Mouse (Mus musculus): ENCODE results near the gene Eno4. TPM values are rescaled to one million over a fixed set of nuclear protein-coding genes. Genes with fewer than 3 reads are reported as not detected.

The Eno4 gene
- total RNA-seq, 4 experiments from 2014 or later: 0.28 TPM; not detected in 3

DNA sequence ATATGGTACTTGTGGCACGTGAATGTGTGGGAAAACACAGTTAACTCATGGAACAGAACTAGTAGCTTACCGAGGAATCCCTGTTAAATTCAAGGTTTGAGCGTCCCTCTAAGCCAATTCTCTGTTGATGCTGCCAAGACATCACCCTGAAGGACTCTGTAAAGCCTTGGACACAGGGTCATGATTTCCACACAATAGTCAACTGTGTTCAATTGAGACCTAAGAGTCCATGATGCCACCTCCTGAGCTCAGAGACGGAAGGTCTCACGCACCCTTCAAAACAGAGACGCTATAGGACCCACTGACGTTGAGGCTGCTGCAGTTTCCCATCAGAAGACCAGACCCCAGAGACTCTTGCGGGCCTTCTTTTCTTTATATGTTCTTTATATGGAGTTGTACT is 30.9 kb downstream of the Eno4 start:
- no peak for DNase-seq (ENCODE audit: low spot score)

DNA sequence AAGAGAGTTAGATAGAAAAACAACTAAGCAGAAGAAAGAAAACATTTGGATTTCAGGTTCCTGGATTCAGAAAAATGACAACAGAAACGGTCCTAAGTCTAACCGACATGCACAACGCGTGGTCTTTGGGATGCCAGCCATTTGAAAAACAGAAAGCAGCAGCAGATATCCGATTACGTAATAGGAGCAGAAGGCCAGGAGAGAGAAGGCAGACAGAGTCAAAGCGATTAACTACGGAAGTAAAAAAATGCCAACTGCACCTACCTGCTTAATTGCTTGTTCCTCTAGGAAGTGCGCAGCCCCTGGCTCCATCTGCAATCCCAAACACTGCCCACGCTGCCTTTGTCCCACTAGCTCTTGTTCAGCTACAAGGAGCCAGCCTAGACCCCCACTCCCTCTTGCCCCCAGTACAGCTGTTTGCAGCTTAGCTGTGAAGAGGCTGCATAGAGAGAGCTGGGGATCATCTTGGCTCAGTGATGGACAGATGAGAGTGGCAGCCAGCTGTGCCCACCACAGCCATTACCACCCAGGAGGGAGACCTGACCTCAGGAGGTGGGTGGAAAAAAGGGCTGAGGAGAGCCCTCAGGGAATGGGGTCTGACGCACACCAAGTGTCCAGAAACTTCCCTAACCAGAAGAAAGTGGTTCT is 32.1 kb downstream of the Eno4 start:
- no peak for DNase-seq (ENCODE audit: low spot score)

DNA sequence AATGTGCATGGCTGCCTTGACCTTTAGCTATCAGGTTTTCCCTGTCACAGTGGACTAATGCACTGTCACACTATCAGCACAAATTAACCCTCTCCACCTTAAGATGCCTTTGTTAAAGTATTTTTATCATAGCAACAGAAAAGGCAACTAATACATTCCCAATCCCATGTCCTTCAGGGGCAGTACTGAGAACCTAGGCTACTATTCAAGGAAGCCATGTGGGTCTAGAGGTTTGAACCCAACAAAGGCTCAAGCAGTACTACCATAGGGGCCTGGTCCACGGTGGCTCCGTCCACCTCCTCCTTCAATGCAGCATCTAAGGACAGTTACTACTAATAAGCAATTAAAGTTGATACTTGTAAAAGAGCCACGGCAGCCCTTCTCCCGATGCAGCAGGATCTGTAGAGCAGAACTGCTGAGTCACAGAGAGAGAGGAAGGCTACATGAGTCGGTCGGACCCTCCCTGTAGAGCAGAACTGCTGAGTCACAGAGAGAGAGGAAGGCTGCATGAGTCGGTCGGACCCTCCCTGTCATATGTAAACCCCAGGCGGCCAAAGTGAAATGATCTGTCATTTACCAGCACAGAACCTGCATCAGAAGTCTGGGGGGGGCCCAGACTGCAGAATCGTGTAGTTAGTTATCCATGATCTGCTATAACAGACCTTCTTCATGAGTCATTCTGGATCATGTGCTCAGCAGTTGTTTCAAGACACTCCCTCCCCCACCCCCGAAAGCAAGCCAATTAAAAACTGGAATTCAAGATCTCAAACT is 35.4 kb downstream of the Eno4 start:
- peak; percentile 9 for DNase-seq (ENCODE audit: low spot score)

DNA sequence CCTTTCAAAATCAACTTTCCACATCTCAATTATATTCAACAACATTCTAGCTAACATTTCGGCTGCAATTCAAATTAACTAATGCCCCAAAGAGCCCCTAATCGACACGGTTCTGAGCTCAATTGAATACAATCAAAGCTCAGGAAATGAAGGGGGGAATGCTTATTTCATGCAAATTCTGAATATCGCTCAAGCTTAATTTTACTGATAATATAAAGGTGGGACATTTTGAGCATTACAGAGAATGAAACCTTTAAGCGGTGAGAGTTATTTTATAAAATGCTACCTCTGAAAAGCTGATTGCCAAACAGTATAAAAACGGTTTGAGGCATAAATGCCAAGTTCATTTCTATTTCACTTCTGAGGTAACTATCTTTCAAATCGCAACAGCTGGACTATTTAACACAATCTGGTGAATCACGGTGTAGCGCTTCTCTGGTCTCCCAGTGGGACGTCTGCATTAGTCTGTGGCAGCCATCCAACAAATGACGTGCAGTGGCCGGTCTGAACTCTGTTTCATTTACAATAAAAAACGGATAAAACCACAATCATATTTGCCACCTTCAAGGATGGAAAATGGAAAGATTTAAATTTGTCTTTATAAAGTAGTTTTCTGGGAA is 36.3 kb downstream of the Eno4 start:
- peak; percentile 41 for DNase-seq (ENCODE audit: low spot score)

DNA sequence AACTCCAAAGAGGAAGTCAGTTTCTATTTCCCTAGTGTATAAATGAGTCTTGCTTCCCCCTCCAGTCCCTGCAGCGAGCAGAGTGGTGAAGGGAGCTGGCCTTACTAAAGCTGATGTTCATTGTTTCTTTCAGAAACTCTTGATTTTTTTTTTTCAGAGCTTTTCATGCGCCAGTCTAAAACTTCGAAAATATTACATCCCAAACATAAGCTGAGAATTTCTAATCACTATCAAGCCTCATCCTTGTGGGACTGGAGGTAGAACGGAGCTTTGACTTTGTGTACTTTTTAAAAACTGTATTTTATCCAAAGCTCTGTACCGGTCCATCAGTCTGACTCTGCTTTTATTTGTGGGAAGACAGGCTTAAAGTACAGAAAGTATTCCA is 36.8 kb downstream of the Eno4 start:
- no peak for DNase-seq (ENCODE audit: low spot score)

- no peak for DNase-seq (ENCODE audit: low spot score)
Observed at GRCm38 (mm10) chr19:58981571-58981970, 38.3 kb downstream of the Eno4 start.

DNA sequence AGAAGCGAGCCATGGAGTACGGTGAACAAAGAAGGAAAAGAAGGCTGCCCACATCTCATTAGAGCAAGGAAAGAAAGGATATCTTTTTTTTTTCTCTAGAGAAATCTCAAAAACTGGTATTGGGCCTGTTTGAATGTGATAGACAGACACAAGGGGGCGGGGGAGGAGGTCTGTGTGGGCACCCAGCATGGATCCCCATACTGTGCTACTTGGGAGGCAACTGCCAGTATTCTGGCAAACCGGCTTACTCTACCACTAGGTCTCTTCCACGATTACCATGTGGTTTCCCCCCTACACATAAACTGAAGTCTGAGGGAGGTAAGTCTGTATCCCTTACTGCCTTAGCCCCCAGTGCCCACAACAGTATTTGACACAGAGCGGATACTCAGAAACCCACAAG is 59.6 kb downstream of the Eno4 start:
- DNase-seq (ENCODE audit: low spot score): no peak

- DNase-seq (ENCODE audit: low spot score): no peak
Observed at GRCm38 (mm10) chr19:59006577-59007340, 63.5 kb downstream of the Eno4 start.

- DNase-seq (ENCODE audit: low spot score): no peak
Observed at GRCm38 (mm10) chr19:59010802-59011201, 67.6 kb downstream of the Eno4 start.

Small RNAs within 50 kb of the gene (microRNA-seq; reads per million reads assigned to microRNA genes)
- gene Mir3086: 2.5 reads per million

Other genes starting within 250 kb of the Eno4 start
- gene Pnliprp1, start 214.5 kb upstream of the Eno4 start, total RNA-seq (2022): not detected
- not detected for gene Pnliprp2, start 183.7 kb upstream of the Eno4 start, total RNA-seq (2022)
- not detected for gene 1700019N19Rik, start 149.0 kb upstream of the Eno4 start, total RNA-seq (2022)
- gene Hspa12a, start 229 bp downstream of the Eno4 start, total RNA-seq (2022): 10 to 100 TPM; 14.7 to 21.9 (median 17.6) TPM
- 1 to 10 TPM; 2.1 to 3.4 (median 2.6) TPM for gene Shtn1, start 132.7 kb downstream of the Eno4 start, total RNA-seq (2022)
- gene Vax1, start 226.6 kb downstream of the Eno4 start, total RNA-seq (2022): not detected